Mouse (Mus musculus): ENCODE measurements around the gene Cdc42ep1. TPM values are rescaled to one million over a fixed set of nuclear protein-coding genes. Genes with fewer than 3 reads are reported as not detected.

Cdc42ep1 gene
- 20.6 and 22.5 TPM in 2 replicates for total RNA-seq (2014; rRNA removed)
- polyA plus RNA-seq (2015; fragmentation: Nextera tagmentation; extraction: Ambion mirVana), result 18.1 TPM in 2 replicates

DNA sequence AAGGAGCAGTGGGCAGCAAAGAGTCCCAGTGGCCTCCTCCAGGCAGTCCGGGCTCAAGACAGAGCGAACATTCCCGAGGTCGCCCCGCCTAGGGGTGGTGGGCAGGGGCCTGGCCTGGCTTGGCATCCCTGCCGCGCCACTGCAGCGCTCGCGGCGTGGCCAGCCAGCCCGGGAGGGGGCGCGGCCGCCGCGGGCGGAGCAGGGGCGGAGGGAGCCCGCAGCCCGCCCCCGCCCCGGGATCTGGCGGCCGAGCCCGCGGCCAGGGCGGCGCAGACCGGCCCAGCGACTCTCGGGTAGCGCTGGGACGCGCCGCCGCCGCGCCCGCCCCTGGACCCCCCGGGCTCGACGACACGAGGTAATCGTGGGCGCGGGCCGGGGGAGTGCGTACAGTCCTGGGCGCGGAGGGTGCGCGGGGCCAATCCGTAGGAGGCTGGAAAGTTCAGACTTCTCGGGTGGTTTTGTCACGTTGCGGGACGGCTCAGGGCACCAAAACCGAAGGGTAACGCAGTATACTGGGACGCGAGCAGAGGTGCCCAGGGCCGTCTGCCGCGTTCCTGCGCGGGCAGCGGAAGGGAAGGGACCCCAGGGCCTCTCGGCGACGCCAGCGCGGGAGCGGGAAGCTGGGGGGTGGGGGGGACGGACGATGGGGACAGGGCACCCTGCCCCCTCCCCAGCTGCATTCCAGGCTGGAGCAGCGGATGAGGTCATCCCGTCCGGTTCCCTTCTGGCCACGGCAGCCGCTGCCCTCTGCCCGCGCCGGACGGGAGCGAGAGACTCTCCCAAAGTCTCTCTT is at the start of gene Cdc42ep1:
TSS of gene Cdc42ep1 (plus strand) at position 254 of the 793 bp plus-strand sequence.
- Histone ChIP-seq H3K4me2 (ENCODE audit: low read depth, low read length) (peak within 1 kb of the TSS; percentile 66), H3K9ac (replicated peaks; ENCODE audit: low read length) (peak within 1 kb of the TSS; percentile 68), H3K9me3 (ENCODE audit: low read length) (no peaks in the 10 kb centered on the region), H3K27me3 (ENCODE audit: insufficient read depth, low read length) (peaks cover 7% of the 10 kb centered on the region; the same call in 1 of the 2 replicates), H3K27ac (peak within 1 kb of the TSS; percentile 86), H3K4me3 (ENCODE audit: low read length) (peak within 1 kb of the TSS; percentile 47), H3K4me1 (ENCODE audit: insufficient read depth, low read length) (peaks cover 14% of the 10 kb centered on the region), H3K36me3 (ENCODE audit: insufficient read depth, low read length) (no peaks in the 10 kb centered on the region)
- no peak for TF ChIP-seq CTCF (IDR thresholded peaks at IDR 0.05; ENCODE audit: low read depth)
- ATAC-seq, result peak; percentile 82
- 1% methylated on average over 73 of the region's 86 CpGs for WGBS
- peak; percentile 68 for DNase-seq (ENCODE audit: low spot score)

DNA sequence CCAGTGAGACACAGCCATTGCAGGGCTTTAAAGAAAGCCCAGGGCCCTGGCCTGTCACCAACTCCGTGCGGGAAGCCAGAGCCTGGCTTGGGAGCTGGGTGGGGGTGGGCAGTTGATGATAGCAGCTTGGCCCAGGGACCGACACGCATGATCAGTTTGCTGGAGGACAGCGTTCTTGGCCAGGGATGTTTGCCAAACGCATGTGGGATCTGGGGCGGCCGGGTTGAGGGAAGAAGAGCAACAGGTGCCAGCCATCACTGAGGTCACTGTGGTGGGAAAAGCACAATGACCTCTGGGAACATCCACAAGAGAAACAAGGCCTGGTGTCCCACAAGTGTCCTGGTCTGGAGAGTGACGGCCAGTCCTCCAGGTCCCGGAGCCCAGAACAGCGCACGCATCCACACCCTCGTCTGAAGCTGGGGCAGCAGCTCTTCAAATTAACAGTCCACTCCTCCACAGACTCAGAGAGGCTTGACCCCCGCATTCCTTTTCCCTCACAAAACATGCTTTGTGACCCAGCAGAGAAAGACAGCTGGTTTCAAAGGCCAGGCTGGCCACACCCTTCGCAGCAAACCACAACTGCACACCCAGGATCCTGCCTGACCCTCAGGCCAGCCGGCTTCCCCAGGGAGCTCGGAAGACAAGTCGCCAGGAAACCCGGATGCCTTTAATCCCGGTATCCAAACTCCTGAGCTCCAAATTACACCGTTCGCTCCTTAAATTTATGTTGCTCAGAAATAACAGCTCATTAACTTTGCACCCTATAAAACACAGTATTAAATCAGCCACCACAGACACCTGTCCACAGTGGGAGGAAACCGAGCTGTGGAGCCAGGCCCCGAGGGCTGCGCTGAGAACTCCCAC is 46.0 kb upstream of the Cdc42ep1 start:
- no peak overlapping the region for H3K27ac ChIP-seq
- H3K36me3 ChIP-seq (ENCODE audit: insufficient read depth, low read length), result no peaks in the 10 kb centered on the region
- DNase-seq (ENCODE audit: low spot score) (peak; percentile 75), ATAC-seq (peak; percentile 53)
- peaks cover 2% of the 10 kb centered on the region; the same call in 1 of the 2 replicates for H3K27me3 ChIP-seq (ENCODE audit: insufficient read depth, low read length)
- no peak overlapping the region for H3K4me3 ChIP-seq (ENCODE audit: low read length)
- TF ChIP-seq CTCF (IDR thresholded peaks at IDR 0.05; ENCODE audit: low read depth), result no peak
- 34% methylated on average over 25 of the region's 25 CpGs for WGBS
- no peak overlapping the region for H3K9ac ChIP-seq (replicated peaks; ENCODE audit: low read length)
- no peaks in the 10 kb centered on the region for H3K4me1 ChIP-seq (ENCODE audit: insufficient read depth, low read length)
- H3K4me2 ChIP-seq (ENCODE audit: low read depth, low read length), result no peak overlapping the region
- no peaks in the 10 kb centered on the region for H3K9me3 ChIP-seq (ENCODE audit: low read length)

DNA sequence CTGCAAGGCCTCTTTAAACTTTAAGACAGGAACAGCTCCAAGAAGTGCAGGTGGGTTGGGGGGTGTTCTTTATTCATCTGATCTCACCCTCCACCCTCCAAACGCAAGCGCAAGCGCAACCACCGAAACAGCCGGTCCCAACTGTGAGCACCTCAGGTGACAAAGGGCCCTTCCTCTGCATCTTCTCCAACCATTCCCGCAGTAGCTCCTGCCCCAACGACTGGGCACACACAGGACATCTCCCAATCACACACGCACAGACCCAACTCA is 45.4 kb upstream of the Cdc42ep1 start:
- TF ChIP-seq CTCF (IDR thresholded peaks at IDR 0.05; ENCODE audit: low read depth), result no peak
- WGBS, result 80% methylated on average over 8 of the region's 8 CpGs
- Histone ChIP-seq H3K4me1 (ENCODE audit: insufficient read depth, low read length) (0 out of 2 replicates have a peak, but pooled peaks cover under 1% of the 10 kb centered on the region), H3K4me2 (ENCODE audit: low read depth, low read length) (no peak overlapping the region), H3K9me3 (ENCODE audit: low read length) (no peaks in the 10 kb centered on the region), H3K36me3 (ENCODE audit: insufficient read depth, low read length) (no peaks in the 10 kb centered on the region), H3K4me3 (ENCODE audit: low read length) (no peak overlapping the region), H3K27me3 (ENCODE audit: insufficient read depth, low read length) (peaks cover 7% of the 10 kb centered on the region; the same call in 1 of the 2 replicates), H3K27ac (no peak overlapping the region), H3K9ac (replicated peaks; ENCODE audit: low read length) (no peak overlapping the region)
- no peak for DNase-seq (ENCODE audit: low spot score)
- no peak for ATAC-seq

DNA sequence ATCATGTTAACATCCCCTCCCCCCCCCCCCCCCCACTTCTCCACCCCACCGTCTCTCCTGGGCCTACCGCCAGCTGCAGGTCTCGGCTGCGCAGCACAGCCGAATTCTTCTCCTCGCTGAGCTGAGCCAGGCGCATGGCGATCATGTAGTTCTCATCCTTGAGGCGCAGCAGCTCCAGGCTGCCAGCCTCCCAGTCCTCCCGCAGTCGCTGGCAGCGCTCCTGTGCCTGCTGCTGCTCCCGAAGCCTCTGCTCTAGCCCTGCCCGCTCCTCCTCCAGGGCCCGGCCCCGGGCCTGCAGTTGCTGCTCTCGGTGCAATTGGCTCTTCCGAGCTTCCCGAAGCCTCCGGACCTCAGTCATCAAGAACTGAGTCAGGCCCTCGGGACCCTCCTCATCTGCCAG is 43.4 kb upstream of the Cdc42ep1 start:
- Histone ChIP-seq H3K4me1 (ENCODE audit: insufficient read depth, low read length) (peaks cover 6% of the 10 kb centered on the region), H3K4me2 (ENCODE audit: low read depth, low read length) (0 out of 2 replicates have a peak overlapping the region, but pooled peaks have one; percentile 25), H3K9ac (replicated peaks; ENCODE audit: low read length) (peak overlapping the region; percentile 13; the same call in 1 of the 2 replicates), H3K4me3 (ENCODE audit: low read length) (no peak overlapping the region), H3K36me3 (ENCODE audit: insufficient read depth, low read length) (no peaks in the 10 kb centered on the region), H3K27me3 (ENCODE audit: insufficient read depth, low read length) (peaks cover 7% of the 10 kb centered on the region; the same call in 1 of the 2 replicates), H3K27ac (no peak overlapping the region), H3K9me3 (ENCODE audit: low read length) (no peaks in the 10 kb centered on the region)
- no peak for TF ChIP-seq CTCF (IDR thresholded peaks at IDR 0.05; ENCODE audit: low read depth)
- peak; percentile 42; the same call in 1 of the 2 replicates for ATAC-seq
- 24% methylated on average over 21 of the region's 21 CpGs for WGBS
- peak; percentile 79 for DNase-seq (ENCODE audit: low spot score)

DNA sequence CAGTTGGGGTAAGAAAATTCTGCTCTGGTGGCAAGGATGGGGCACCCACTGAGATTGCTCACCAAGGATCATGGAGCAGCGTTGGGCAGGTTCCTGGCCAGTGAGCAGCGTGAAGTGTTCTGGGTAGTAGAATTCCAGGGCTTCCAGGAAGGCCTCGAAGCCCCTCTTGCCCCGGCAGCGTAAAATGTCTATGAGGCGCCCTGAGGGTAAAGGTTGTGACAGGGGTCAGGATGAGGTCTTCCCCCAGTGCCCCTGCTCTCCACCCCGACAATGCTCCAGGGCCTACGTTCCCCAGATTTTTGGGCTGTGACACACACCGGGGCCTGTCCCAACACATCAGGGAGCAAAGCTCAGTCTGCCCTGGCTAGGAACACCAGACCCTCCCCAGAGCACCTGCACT is 40.9 kb upstream of the Cdc42ep1 start:
- peak overlapping the region; percentile 65 for H3K4me2 ChIP-seq (ENCODE audit: low read depth, low read length)
- H3K27me3 ChIP-seq (ENCODE audit: insufficient read depth, low read length), result peaks cover 7% of the 10 kb centered on the region; the same call in 1 of the 2 replicates
- ATAC-seq, result no peak
- H3K4me1 ChIP-seq (ENCODE audit: insufficient read depth, low read length), result peaks cover 6% of the 10 kb centered on the region
- DNase-seq (ENCODE audit: low spot score), result no peak
- no peaks in the 10 kb centered on the region for H3K36me3 ChIP-seq (ENCODE audit: insufficient read depth, low read length)
- peak overlapping the region; percentile 48; the same call in 1 of the 2 replicates for H3K4me3 ChIP-seq (ENCODE audit: low read length)
- H3K9me3 ChIP-seq (ENCODE audit: low read length), result no peaks in the 10 kb centered on the region
- peak overlapping the region; percentile 55; the same call in 1 of the 2 replicates for H3K9ac ChIP-seq (replicated peaks; ENCODE audit: low read length)
- TF ChIP-seq CTCF (IDR thresholded peaks at IDR 0.05; ENCODE audit: low read depth), result no peak
- no peak overlapping the region for H3K27ac ChIP-seq
- 65% methylated on average over 9 of the region's 9 CpGs for WGBS

DNA sequence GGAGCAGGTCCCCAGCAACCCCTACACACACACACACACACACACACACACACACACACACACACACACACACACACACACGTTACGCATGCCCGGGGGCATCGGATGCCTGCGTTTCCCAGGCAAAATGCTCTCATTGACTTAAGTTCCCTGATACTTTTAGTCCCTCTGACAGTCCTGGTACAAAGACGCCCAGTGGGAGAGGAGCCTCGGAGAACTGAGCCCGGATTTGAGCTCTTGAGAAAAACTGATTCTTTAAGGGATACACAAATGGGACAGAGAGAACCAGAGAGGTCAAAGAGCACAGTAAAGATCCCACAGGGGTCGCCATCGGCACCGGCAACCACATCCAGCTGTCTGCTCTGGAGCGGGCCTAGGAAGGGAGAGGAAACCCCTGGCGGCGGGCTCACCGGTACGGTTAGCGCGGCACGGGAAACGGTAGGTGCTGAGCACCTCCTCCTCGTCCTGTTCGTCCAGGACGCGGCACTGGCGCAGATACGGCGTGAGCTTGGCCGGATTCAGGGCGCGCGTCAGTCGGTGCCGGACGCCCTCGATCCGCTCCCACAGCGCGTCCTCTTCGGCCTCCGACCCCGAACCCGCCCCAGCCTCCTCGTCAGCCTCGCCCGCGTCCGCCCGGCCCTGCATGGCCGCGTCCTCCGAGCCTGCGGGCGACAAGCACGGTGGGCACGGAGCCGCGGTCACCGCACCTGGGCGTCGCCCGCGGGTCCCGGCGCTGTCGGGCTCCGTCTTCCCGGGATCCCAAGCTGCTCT is 40.3 kb upstream of the Cdc42ep1 start:
- 2% methylated on average over 65 of the region's 67 CpGs for WGBS
- DNase-seq (ENCODE audit: low spot score), result no peak
- peaks cover 7% of the 10 kb centered on the region; the same call in 1 of the 2 replicates for H3K27me3 ChIP-seq (ENCODE audit: insufficient read depth, low read length)

More for the DNA sequence above, 40.3 kb upstream of the Cdc42ep1 start:
- Histone ChIP-seq H3K9ac (replicated peaks; ENCODE audit: low read length) (peak overlapping the region; percentile 55), H3K4me1 (ENCODE audit: insufficient read depth, low read length) (peaks cover 6% of the 10 kb centered on the region), H3K4me3 (ENCODE audit: low read length) (peak overlapping the region; percentile 48), H3K27ac (peak overlapping the region; percentile 45; the same call in 1 of the 2 replicates), H3K9me3 (ENCODE audit: low read length) (no peaks in the 10 kb centered on the region), H3K4me2 (ENCODE audit: low read depth, low read length) (peak overlapping the region; percentile 65), H3K36me3 (ENCODE audit: insufficient read depth, low read length) (no peaks in the 10 kb centered on the region)
- 0 out of 2 replicates have a peak, but pooled peaks have one; percentile 15 for TF ChIP-seq CTCF (IDR thresholded peaks at IDR 0.05; ENCODE audit: low read depth)
- ATAC-seq, result no peak

All from hindbrain, postnatal 0 days (tissue).